Mouse (Mus musculus) limb, embryonic 10.5 days (tissue): Measurements from ENCODE around the gene Pde4d. TPM values are rescaled to one million over a fixed set of nuclear protein-coding genes. Genes with fewer than 3 reads are reported as not detected.

Experiments
- DNase-seq: peaks from one replicate; pipeline ENCODE4 v3.0.0-alpha.2; 2017; ENCODE audit warnings: low spot score
- H3K27ac ChIP-seq: fragments of 300-500 bp; sonication (generic); 2 replicates; pipeline ENCODE4 v1.5.1; 2016; ENCODE audit warnings: mild to moderate bottlenecking
- H3K27me3 ChIP-seq: fragments of 300-500 bp; sonication (generic); 2 replicates; pipeline ENCODE4 v1.6.1; 2016; ENCODE audit warnings: low read depth, mild to moderate bottlenecking; ENCODE audit not compliant: poor library complexity, severe bottlenecking
- H3K36me3 ChIP-seq: fragments of 300-500 bp; sonication (generic); 2 replicates; pipeline ENCODE4 v1.6.1; 2016; ENCODE audit warnings: mild to moderate bottlenecking, moderate library complexity
- H3K4me1 ChIP-seq: fragments of 300-500 bp; sonication (generic); 2 replicates; pipeline ENCODE4 v1.6.1; 2016
- H3K4me3 ChIP-seq: fragments of 300-500 bp; sonication (generic); 2 replicates; pipeline ENCODE4 v1.5.1; 2016; ENCODE audit warnings: mild to moderate bottlenecking, moderate library complexity
- H3K9me3 ChIP-seq: fragments of 300-500 bp; sonication (generic); replicated peaks from 2 replicates; pipeline ENCODE4 v1.6.1; 2016; ENCODE audit warnings: mild to moderate bottlenecking
- WGBS: fragments of 180-500 bp; shearing (Covaris S2); methylation state at CpG from one replicate; pipeline ENCODE4 v1.1.7; 2016; 5-methylcytosine and 5-hydroxymethylcytosine counted together
- polyA plus RNA-seq: library from polyadenylated mRNA; unstranded; fragments of >200 nt; fragmentation: Nextera tagmentation; extraction: Ambion mirVana; gene quantifications from 2 replicates; pipeline ENCODE4 v1.2.1, GENCODE M21; 2016

Pde4d gene
- 22.7 and 24.3 TPM in 2 replicates for polyA plus RNA-seq

DNA sequence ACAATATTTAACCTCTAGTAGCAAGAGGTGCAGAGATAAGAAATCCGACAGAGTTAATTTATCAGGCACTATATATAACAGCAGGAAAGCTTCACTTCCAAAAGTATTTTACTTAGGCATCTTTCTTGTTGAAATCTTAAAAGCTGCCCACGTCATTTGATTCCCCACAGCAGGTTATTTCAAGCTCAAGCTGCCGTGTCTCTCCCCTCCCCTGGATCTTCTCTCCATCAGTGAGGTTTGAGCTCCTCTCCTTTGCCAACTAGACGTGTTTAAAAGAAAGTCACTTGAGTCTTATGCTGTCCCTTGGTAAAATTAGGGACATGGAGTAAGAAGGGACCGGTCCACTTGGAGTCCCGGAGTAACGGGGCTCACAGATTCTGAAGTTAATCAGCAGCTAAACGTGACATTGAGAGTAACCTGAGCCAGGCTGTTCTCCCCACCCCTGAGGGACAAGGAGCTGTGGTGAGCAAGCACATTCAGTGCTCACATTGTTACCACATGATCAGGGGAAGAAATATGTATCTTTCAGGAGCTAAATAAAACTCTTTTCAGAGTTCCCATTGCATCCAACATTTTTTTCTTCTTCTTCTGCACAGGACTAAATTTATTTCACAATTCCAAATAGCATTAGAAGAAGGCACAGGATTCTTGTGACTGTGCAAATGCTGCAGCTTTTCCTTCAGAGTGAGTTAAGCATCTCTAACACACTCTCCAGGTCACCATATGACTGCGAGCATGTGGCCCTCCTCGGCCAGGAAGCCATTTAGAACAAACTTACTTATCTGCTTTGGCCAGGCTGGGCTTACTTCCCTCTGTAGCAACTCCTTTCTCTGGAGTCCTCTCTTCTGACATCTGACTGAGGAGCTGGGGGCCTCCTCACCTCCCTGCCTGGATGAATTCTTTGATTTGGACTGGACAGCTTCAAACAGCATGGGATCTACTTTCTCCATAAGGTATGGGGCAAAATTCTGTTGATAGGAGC lies at the start of gene Pde4d:
TSS of gene Pde4d (plus strand) at position 833 of the 982 bp plus-strand sequence.
- no peaks in the 10 kb centered on the region for H3K36me3 ChIP-seq
- H3K4me3 ChIP-seq: no peak within 1 kb of the TSS
- no peak for DNase-seq
- 42% methylated on average over 10 of the region's 10 CpGs for WGBS
- no peaks in the 10 kb centered on the region for H3K27me3 ChIP-seq
- H3K27ac ChIP-seq: no peak within 1 kb of the TSS
- peaks cover 9% of the 10 kb centered on the region for H3K4me1 ChIP-seq
- H3K9me3 ChIP-seq: no peaks in the 10 kb centered on the region

DNA sequence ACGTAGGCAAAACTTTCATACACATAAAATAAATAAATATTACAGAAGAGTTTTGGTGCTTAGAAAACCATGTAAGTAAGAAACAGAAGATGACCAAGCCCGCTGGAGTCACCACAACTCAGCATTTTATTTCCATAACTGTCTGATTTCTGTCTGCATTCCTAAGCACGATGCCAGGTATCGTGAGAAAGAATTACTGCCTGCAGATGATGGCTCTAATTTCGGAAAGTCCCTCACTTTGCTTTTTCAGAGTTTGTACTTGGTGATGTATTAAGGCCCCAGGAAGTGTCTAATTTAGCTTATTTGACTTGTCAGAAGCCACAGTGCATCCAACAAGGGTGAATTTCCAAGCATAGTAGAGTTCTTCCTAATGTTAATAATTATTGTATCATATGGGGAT lies 46.6 kb upstream of the Pde4d start:
- Histone ChIP-seq H3K27me3 (no peaks in the 10 kb centered on the region), H3K27ac (no peak overlapping the region), H3K36me3 (peaks cover 37% of the 10 kb centered on the region), H3K4me1 (no peaks in the 10 kb centered on the region), H3K9me3 (no peaks in the 10 kb centered on the region), H3K4me3 (no peak overlapping the region)
- DNase-seq: no peak
- WGBS: 96% methylated on average over 5 of the region's 5 CpGs

- WGBS: 97% methylated on average over 4 of the region's 4 CpGs
- H3K4me3 ChIP-seq: no peak overlapping the region
- H3K27me3 ChIP-seq: no peaks in the 10 kb centered on the region
- H3K36me3 ChIP-seq: peaks cover 37% of the 10 kb centered on the region
- H3K27ac ChIP-seq: no peak overlapping the region
- no peaks in the 10 kb centered on the region for H3K4me1 ChIP-seq
- H3K9me3 ChIP-seq: no peaks in the 10 kb centered on the region
- DNase-seq: no peak
These were observed 45.4 kb upstream of the Pde4d start for GRCm38 (mm10) chr13:108404372-108404771.

GRCm38 (mm10) chr13:108415464-108415863 lies 34.3 kb upstream of the Pde4d start:
- H3K4me3 ChIP-seq: no peak overlapping the region
- DNase-seq: no peak
- H3K27me3 ChIP-seq: no peaks in the 10 kb centered on the region
- no peak overlapping the region for H3K27ac ChIP-seq
- H3K36me3 ChIP-seq: no peaks in the 10 kb centered on the region
- no peaks in the 10 kb centered on the region for H3K4me1 ChIP-seq
- WGBS: 87% methylated on average over 2 of the region's 2 CpGs
- H3K9me3 ChIP-seq: no peaks in the 10 kb centered on the region

- Histone ChIP-seq H3K4me1 (no peaks in the 10 kb centered on the region), H3K36me3 (no peaks in the 10 kb centered on the region), H3K9me3 (no peaks in the 10 kb centered on the region), H3K27ac (no peak overlapping the region), H3K27me3 (no peaks in the 10 kb centered on the region), H3K4me3 (no peak overlapping the region)
- DNase-seq: no peak
- WGBS: 90% methylated on average over 1 of the region's 1 CpGs
These were observed 30.8 kb upstream of the Pde4d start for GRCm38 (mm10) chr13:108418741-108419507.

DNA sequence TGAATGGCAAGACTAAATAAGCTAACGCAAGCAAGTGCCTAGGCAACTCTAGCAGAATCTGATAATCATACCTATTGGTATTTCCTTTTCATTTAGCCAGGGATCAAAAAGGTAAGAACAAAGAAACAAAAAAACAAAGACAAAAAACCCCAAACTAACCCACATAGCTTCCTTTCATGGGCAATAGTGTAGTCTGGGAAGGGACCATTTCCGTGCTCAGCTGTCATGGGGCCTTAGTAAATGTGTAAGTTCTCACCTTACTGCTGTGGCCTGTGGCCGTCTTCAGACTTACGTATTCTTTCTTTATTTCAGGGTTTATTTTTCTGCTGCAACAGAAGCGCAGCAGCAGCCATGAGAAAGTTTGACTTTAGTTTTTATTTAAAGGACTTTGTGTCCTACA lies 23.4 kb upstream of the Pde4d start:
- Histone ChIP-seq H3K27me3 (no peaks in the 10 kb centered on the region), H3K36me3 (no peaks in the 10 kb centered on the region), H3K4me1 (0 out of 2 replicates have a peak, but pooled peaks cover 3% of the 10 kb centered on the region), H3K27ac (no peak overlapping the region), H3K4me3 (no peak overlapping the region), H3K9me3 (no peaks in the 10 kb centered on the region)
- 81% methylated on average over 5 of the region's 5 CpGs for WGBS
- no peak for DNase-seq

DNA sequence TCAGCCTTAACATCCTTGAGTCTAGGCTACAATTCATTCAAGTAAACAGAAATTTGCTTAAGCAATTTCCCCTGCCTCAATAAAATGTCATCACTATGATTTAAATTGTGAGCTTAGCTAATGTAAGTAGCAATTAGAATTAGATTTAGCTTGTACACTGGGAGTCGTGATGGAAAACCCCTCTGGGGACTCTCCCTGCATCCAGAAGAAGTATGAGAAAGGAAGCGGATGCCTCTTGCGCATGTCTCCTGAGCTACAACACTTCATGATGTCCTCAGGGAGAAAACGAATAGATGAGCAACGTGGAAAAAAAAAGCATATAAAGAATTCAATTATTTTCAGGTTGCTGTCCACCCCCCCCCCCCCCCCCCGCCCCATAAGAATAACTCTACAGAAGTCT lies 20.9 kb upstream of the Pde4d start:
- 88% methylated on average over 6 of the region's 6 CpGs for WGBS

DNA sequence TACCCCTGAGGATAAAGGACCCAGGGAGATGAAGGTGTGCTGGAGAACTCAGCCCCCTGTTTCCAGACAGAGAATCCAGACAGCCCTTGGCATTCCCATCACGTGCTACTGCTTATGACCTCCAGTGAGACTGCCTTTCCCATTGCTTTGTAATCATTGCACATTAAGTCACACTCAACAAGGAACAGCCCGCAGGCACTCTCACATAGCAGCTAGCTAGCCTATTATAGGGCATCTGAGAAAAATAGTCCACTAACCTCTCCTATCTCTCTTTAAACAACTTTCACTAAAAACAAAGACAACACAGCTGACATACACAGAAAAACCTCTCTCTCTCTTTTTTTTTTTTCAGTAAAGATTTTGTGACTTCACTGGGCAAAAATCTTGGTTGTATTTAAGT lies 20.1 kb upstream of the Pde4d start:
- Histone ChIP-seq H3K9me3 (no peaks in the 10 kb centered on the region), H3K4me3 (no peak overlapping the region), H3K27me3 (no peaks in the 10 kb centered on the region), H3K36me3 (no peaks in the 10 kb centered on the region), H3K27ac (no peak overlapping the region), H3K4me1 (0 out of 2 replicates have a peak, but pooled peaks cover 3% of the 10 kb centered on the region)
- no peak for DNase-seq
- WGBS: 82% methylated on average over 2 of the region's 2 CpGs

More for the DNA sequence above, 20.9 kb upstream of the Pde4d start:
- Histone ChIP-seq H3K27ac (no peak overlapping the region), H3K4me1 (0 out of 2 replicates have a peak, but pooled peaks cover 3% of the 10 kb centered on the region), H3K4me3 (no peak overlapping the region), H3K27me3 (no peaks in the 10 kb centered on the region), H3K36me3 (no peaks in the 10 kb centered on the region), H3K9me3 (no peaks in the 10 kb centered on the region)
- no peak for DNase-seq

- Histone ChIP-seq H3K36me3 (no peaks in the 10 kb centered on the region), H3K27ac (no peak overlapping the region)
These were observed 18.0 kb upstream of the Pde4d start for GRCm38 (mm10) chr13:108431776-108432175.

GRCm38 (mm10) chr13:108435687-108436086 lies 14.1 kb upstream of the Pde4d start:
- Histone ChIP-seq H3K36me3 (no peaks in the 10 kb centered on the region), H3K9me3 (no peaks in the 10 kb centered on the region), H3K27ac (no peak overlapping the region), H3K4me1 (no peaks in the 10 kb centered on the region), H3K4me3 (no peak overlapping the region), H3K27me3 (no peaks in the 10 kb centered on the region)
- no peak for DNase-seq

More at GRCm38 (mm10) chr13:108431776-108432175, 18.0 kb upstream of the Pde4d start:
- Histone ChIP-seq H3K4me1 (no peaks in the 10 kb centered on the region), H3K4me3 (no peak overlapping the region), H3K9me3 (no peaks in the 10 kb centered on the region), H3K27me3 (no peaks in the 10 kb centered on the region)
- DNase-seq: no peak
- WGBS: 94% methylated on average over 3 of the region's 3 CpGs

GRCm38 (mm10) chr13:108437424-108437823 lies 12.3 kb upstream of the Pde4d start:
- 94% methylated on average over 2 of the region's 2 CpGs for WGBS
- DNase-seq: no peak
- no peaks in the 10 kb centered on the region for H3K9me3 ChIP-seq
- no peaks in the 10 kb centered on the region for H3K4me1 ChIP-seq
- H3K27ac ChIP-seq: no peak overlapping the region
- no peak overlapping the region for H3K4me3 ChIP-seq
- no peaks in the 10 kb centered on the region for H3K36me3 ChIP-seq
- no peaks in the 10 kb centered on the region for H3K27me3 ChIP-seq

DNA sequence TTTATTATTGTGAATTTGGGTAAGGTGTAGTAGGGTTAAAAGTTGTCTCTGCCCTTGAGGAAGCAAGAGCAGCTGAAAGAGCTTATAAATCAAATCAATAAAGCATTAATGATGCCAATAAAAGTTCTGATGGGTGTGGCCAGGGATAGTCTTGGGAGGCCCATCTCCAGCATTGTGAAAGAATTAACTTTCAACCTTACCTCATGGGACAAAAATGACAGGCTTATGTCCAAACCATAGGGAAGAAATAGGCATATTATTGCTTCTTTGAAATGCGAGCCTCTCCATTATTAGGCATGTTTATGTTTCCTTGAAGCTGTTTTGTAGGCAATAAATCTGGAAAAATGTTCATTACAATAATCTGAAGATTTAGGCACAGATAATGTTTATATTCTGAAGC lies 10.7 kb upstream of the Pde4d start:
- no peak overlapping the region for H3K4me3 ChIP-seq
- H3K36me3 ChIP-seq: no peaks in the 10 kb centered on the region
- no peak for DNase-seq
- no peaks in the 10 kb centered on the region for H3K4me1 ChIP-seq
- no peaks in the 10 kb centered on the region for H3K9me3 ChIP-seq
- no peak overlapping the region for H3K27ac ChIP-seq
- H3K27me3 ChIP-seq: no peaks in the 10 kb centered on the region
- WGBS: 95% methylated on average over 1 of the region's 1 CpGs
